Mouse (Mus musculus): Measurements from ENCODE around the gene Fam3c.

The Fam3c gene

DNA sequence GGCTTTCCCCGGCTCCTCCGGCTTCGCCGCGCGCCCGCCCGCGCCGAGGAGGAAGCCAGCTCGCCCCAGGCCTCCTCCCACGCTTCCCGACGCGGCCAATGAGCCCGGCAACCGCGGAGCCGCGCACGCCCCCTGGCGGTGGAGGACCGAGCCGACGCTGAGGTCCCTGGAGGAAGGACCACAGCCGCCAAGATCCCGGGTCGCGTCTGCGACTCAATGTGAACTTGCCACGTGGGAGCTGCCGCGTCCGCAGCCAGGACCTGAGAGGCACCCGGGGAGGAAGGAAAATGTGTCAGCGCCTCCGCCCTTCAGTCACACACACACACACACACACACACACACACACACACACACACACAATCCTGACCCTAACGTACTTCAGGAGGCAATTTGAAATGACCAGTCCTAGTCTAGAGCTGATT, at the start of gene Fam3c:
TSS of gene Fam3c (minus strand) at position 158 of the 422 bp plus-strand sequence.
- peak; percentile 88 for DNase-seq (ENCODE audit: low read depth, low spot score)

- DNase-seq (ENCODE audit: low read depth, low spot score): no peak
Observed at GRCm38 (mm10) chr6:22405021-22405420, 49.0 kb upstream of the Fam3c start.

GRCm38 (mm10) chr6:22403736-22404135, 47.7 kb upstream of the Fam3c start:
- no peak for DNase-seq (ENCODE audit: low read depth, low spot score)

DNA sequence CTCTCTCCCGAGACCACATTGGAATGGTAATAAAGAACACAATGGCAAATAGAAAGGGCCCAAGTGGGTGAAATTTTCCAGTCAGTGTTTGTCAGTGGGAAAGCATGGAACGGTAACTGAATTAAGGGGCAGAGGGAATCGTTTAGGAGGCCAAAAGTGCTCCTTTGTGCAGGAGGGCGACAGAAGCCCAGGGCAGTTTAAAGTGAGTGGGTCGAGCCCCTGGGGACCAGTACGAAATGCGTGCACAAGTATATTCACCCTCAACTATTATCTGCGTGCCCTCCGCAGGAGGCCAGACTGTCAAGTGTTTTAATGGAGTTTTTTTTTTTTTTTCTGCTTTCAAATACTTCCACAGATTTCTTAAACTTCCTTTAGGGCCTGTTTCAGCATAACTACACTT, 47.3 kb upstream of the Fam3c start:
- DNase-seq (ENCODE audit: low read depth, low spot score): no peak

DNA sequence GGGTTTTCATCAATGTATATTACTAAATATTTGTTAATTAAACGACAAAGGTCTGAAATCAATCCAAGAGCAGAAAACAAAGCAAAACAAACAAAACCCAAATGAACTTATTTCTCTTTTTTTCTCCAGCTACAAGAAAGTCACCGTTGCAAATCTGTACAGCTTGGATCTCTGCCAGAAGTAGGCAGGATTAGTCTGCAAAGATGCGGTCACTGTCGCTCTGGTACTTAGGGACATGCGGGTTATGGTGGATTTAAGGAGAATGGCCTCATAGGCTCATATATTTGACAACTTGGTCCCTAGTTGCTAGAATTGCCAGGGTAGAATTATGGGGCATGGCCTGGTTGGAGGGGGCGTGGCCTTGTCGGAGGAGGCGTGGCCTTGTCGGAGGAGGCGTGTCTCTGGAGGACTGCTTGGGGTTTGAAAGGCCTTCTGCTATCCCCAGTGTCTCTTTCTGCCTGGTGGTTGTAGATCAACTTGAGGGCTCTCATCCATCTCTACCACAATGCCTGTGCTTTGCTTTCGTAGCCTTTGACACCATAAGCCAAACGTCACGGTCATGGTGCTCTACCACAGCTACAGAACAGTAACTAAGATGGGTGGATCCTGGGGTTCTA, 46.6 kb upstream of the Fam3c start:
- DNase-seq (ENCODE audit: low read depth, low spot score): no peak

DNA sequence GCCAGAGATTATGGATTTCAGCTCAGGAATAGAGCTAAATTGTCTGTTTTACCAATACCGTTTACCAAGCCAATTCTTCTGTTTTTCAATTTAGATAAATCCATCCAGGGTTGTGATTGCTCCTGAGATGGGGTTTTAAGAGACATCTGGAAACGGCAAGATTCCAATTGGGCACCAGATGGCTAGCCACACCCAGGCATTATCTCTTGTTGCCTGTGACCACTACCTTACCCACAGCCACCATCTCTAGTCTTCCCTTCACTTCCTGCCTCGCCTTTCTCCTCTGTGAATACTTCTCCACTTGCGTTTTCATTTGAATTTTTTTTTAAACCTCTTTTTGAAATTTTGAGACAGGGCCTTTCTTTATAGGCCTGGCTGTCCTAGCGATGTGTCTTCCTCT, 46.0 kb upstream of the Fam3c start:
- DNase-seq (ENCODE audit: low read depth, low spot score): no peak

GRCm38 (mm10) chr6:22398079-22398774, 42.2 kb upstream of the Fam3c start:
- no peak for DNase-seq (ENCODE audit: low read depth, low spot score)

- DNase-seq (ENCODE audit: low read depth, low spot score): no peak
Observed at GRCm38 (mm10) chr6:22395207-22395606, 39.2 kb upstream of the Fam3c start.

- DNase-seq (ENCODE audit: low read depth, low spot score): peak; percentile 4
Observed at GRCm38 (mm10) chr6:22390654-22391365, 34.8 kb upstream of the Fam3c start.

DNA sequence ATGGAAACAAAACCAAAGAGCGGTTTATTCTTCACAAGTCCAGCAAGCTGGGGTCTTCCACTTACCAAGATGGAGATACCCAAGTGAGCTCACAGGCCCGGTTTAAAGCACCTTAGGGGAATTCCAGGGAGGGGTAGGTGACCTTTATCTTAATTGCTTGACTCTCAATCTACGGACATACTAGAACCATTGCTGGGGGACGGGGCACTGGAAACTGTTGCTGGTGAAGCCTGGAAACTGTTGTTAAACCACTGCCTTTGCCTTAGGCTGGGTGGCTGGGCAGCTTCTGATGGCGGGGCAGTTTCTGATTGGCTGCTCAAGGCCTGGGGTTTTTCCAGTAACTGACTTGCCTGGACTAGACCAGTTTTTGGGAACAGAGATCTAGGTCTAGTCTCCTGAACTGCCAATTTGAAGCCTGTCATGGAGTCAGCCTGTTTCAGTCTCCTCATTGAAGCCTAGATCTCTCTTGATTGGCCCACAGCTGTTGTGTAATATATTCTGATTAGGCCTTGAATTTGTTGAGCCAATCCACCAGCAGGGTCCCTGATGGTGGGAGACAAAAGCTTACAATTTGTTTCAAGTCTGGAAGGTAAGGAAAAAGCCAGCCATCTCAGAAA, 29.3 kb upstream of the Fam3c start:
- DNase-seq (ENCODE audit: low read depth, low spot score): no peak

DNA sequence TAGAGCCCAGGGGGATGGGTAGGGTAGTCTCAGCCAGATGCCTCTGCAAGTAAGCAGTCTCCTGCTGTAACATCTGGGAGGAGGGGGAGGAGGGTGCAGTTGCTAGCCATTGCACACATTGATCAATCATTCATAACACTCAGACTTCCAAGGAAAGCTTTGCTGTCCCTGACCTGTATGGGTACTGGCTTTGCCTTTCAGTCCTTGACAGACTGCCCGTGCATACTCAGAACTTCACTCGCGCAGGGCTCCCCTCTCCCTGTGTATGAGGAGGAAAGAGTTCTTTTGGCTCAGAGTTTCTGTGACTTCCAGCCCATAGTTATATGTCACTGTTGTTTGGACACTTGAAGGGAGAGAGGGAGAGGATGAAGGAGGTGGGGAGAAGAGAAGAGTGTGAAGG, 24.2 kb upstream of the Fam3c start:
- no peak for DNase-seq (ENCODE audit: low read depth, low spot score)

DNA sequence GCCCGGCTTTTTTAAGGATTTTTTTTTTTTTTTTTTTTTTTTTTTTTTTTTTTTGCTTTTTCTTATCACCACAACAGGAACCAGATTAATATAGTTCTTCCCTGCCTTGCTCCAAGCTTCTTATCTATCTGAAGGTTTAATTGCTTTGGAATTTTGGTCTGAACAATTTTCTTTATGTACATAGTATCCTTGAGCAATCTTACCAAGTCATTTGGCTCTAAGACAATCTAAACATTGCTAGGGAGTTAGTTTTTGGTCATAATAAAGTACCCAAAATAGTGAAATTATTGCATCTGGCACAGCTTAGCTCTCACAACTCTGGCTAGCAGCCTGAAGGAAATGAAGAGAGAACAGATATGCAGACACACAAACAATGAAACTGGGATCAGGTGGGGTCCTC, 23.8 kb upstream of the Fam3c start:
- DNase-seq (ENCODE audit: low read depth, low spot score): no peak

DNA sequence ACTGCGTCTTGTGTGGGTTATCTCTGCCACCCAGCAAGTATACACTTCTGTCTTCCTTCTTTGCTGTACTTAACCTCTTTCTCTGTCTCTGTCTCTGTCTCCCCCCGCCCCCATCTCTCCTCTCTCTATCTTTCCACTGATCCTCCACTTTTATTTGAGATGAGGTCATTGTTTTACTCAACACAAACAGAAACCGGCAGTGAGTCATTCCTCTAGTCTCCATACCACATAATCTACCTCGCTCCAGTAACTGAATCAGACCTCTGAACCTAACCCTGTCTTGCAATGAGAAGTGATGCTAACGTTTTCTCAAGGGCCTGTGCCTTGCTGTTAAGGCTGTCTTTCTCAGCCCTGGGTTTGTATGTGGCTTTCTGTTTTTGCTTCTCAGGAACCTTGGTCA, 22.4 kb upstream of the Fam3c start:
- DNase-seq (ENCODE audit: low read depth, low spot score): no peak

GRCm38 (mm10) chr6:22374791-22375190, 18.7 kb upstream of the Fam3c start:
- no peak for DNase-seq (ENCODE audit: low read depth, low spot score)

DNA sequence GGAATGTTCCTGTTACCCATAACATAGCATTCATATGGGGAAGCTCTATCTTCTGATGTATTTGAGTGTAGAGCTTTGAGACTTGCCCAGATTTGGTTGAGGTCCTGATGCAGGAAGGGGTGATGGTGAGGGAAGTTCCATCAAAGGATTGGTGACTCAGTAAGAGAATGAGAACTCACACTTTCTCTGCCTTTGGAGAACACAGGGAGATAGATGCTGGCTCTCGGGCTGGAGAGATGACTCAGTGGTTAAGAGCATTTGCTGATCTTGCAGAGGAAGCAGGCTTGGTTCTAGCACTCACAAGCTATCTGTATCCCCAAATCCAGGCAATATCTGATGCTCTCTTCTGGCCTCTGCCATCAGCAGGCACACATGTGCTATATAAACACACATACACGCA, 17.4 kb upstream of the Fam3c start:
- DNase-seq (ENCODE audit: low read depth, low spot score): no peak

GRCm38 (mm10) chr6:22366977-22367376, 10.9 kb upstream of the Fam3c start:
- DNase-seq (ENCODE audit: low read depth, low spot score): no peak

GRCm38 (mm10) chr6:22363590-22363989, 7.5 kb upstream of the Fam3c start:
- DNase-seq (ENCODE audit: low read depth, low spot score): no peak

DNA sequence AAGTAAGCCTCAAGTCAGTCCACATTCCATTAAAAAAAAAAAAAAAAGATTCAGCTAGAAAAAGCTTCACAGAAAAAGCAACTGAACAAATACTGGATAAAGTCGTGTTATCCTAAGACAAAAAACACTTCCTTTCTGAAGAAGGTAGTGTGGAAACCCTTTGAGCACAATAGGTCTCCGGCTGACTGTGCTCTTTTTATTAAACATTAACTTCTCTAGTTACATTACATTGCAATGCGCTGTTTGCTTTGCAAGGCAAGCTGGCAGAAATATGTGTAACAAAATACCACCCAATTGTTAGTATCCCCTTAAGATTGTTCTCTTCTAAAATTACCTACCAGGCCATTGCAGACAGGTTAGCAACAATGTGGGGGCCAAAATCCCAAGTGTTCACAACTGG, 5.9 kb upstream of the Fam3c start:
- no peak for DNase-seq (ENCODE audit: low read depth, low spot score)

DNA sequence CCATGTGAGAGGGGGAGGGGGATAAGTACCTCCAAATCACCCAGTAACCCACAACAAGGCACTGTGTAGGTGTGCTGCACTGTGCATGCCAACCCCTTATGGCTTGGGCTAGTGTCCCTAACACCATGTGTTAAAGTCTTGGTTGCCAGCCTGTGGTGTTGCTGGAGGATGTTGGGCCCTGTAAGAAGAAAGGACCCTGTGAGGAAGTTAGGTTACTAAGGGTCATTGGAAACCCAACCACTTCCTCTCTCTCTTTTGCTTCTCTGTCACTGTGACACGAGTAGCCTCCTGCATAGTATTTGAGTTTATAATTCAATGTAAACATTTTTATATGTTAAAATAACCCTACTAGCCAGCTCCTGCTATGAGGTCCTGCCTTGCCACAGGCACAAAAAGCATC, 3.0 kb upstream of the Fam3c start:
- DNase-seq (ENCODE audit: low read depth, low spot score): no peak

DNA sequence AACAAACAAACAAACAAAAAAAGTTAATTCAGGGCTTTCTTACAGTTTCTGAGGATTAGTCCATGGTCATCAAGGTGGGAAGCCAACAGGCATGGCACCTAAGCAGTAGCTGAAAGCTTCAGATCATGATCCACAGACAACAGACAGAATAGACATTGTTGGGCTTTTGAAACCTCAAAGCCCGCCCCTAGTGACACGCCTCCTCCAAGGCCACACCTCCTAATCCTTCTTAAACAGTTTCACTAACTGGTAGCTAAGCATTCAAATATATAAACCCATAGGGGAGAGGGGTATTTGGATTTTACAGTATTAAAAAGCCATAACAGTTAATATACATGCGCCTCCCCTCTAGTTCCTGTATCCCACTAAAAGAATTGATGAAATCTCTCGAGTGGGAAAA, 1.3 kb upstream of the Fam3c start:
- DNase-seq (ENCODE audit: low read depth, low spot score): no peak

DNA sequence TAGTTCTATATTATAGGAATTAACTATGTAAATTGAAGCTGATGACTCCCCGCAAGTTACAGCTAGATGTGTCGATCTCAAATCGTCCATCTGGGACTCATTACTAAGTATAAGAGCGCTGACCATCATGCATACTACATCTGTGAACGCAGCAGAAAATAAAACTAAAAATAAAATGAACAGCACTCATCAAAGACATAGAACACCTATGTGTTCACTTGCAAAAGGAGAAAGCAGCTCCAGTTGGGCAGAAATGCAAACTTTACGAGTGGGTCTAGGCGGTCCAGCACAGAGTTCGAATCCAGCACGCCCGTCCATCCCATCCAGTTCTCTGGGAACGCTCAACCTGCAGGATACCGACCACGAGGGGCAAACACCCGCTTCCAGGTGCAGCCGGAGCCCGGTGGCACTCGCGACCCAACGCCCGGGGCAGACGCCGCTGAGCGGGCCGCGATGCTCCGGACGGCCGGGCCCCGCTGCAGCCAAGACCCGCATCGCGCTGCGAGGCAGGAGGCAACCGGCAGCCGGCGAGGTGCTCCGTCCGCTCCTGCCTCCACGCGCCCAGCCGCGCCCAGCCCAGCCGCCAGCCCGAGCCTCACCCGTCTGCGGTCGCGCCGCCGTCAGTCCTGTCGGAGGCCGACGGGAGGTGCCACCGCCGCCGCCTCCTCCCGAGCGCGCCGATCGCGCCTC, 502 bp downstream of the Fam3c start:
- DNase-seq (ENCODE audit: low read depth, low spot score): no peak

- DNase-seq (ENCODE audit: low read depth, low spot score): no peak
Observed at GRCm38 (mm10) chr6:22354675-22355074, 1.4 kb downstream of the Fam3c start.

All from skeletal muscle tissue, adult 2 months (tissue).